Mouse (Mus musculus) retina, postnatal 7 days (tissue): ENCODE measurements at regions not wholly inside any gene's neighbourhood (a gene's known extent, or its start where the extent isn't known, plus 50 kb on each side); places are given as distances from the start of the nearest gene placed in this dataset.

Experiments used
- DNase-seq: peaks from one replicate; pipeline ENCODE4 v3.0.0-alpha.2; 2012; ENCODE audit warnings: low read depth, low spot score

- no peak for DNase-seq
Observed at GRCm38 (mm10) chr15:61297447-61298208, 374.8 kb upstream of the A1bg start.

GRCm38 (mm10) chr15:61294616-61295015 is 371.8 kb upstream of the A1bg start:
- no peak for DNase-seq

GRCm38 (mm10) chr15:61294131-61294530 is 371.3 kb upstream of the A1bg start:
- DNase-seq = no peak

- DNase-seq = no peak
Observed at GRCm38 (mm10) chr15:61268766-61269165, 346.0 kb upstream of the A1bg start.

- DNase-seq = no peak
Observed at GRCm38 (mm10) chr15:61259047-61259446, 336.2 kb upstream of the A1bg start.

- DNase-seq = no peak
Observed at GRCm38 (mm10) chr15:61244511-61244910, 321.7 kb upstream of the A1bg start.

- DNase-seq = no peak
Observed at GRCm38 (mm10) chr15:61242161-61242681, 319.4 kb upstream of the A1bg start.

GRCm38 (mm10) chr15:61241741-61242140 is 318.9 kb upstream of the A1bg start:
- no peak for DNase-seq

GRCm38 (mm10) chr15:61240344-61240743 is 317.5 kb upstream of the A1bg start:
- DNase-seq = no peak

- DNase-seq = no peak
Observed at GRCm38 (mm10) chr15:61239414-61239813, 316.6 kb upstream of the A1bg start.

GRCm38 (mm10) chr15:61238996-61239395 is 316.2 kb upstream of the A1bg start:
- DNase-seq = no peak

- DNase-seq = no peak
Observed at GRCm38 (mm10) chr15:61229579-61229978, 306.8 kb upstream of the A1bg start.

GRCm38 (mm10) chr15:61222923-61223322 is 300.1 kb upstream of the A1bg start:
- DNase-seq = no peak

- no peak for DNase-seq
Observed at GRCm38 (mm10) chr15:61210161-61210560, 287.3 kb upstream of the A1bg start.

GRCm38 (mm10) chr15:61189981-61190380 is 267.2 kb upstream of the A1bg start:
- no peak for DNase-seq

GRCm38 (mm10) chr15:61189481-61189880 is 266.7 kb upstream of the A1bg start:
- no peak for DNase-seq

GRCm38 (mm10) chr15:61184597-61184963 is 261.8 kb upstream of the A1bg start:
- DNase-seq = no peak

GRCm38 (mm10) chr15:61183751-61184596 is 261.2 kb upstream of the A1bg start:
- DNase-seq = no peak

- DNase-seq = no peak
Observed at GRCm38 (mm10) chr15:61183291-61183690, 260.5 kb upstream of the A1bg start.

- no peak for DNase-seq
Observed at GRCm38 (mm10) chr15:61168842-61169416, 246.1 kb upstream of the A1bg start.

GRCm38 (mm10) chr15:61165050-61165449 is 242.2 kb upstream of the A1bg start:
- no peak for DNase-seq

- DNase-seq = no peak
Observed at GRCm38 (mm10) chr15:61161397-61161796, 238.6 kb upstream of the A1bg start.
